Mouse (Mus musculus) layer of hippocampus, adult 9-10 months (tissue): ENCODE data around the gene Stxbp2.

Experiments used
- DNase-seq: peaks from one replicate; pipeline ENCODE4 v3.0.0; 2022; ENCODE audit warnings: low spot score

Gene Stxbp2

GRCm38 (mm10) chr8:3683408-3684176 lies 52.8 kb downstream of the Stxbp2 start:
- DNase-seq, result no peak

DNA sequence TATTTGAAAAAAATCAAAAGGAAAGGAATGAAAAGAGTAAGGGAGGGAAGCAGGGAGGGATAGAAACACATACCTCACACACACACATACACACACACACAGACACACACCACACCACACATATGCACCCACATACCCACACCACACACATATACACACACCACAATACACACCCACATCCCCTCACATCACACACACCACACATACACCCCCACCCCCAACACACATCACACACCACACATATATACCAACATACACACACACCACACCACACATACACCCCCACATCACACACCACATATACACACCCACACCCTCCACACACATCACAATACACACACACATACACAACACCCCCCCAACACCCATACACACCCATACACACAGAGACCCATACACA lies 53.8 kb downstream of the Stxbp2 start:
- DNase-seq, result no peak

DNA sequence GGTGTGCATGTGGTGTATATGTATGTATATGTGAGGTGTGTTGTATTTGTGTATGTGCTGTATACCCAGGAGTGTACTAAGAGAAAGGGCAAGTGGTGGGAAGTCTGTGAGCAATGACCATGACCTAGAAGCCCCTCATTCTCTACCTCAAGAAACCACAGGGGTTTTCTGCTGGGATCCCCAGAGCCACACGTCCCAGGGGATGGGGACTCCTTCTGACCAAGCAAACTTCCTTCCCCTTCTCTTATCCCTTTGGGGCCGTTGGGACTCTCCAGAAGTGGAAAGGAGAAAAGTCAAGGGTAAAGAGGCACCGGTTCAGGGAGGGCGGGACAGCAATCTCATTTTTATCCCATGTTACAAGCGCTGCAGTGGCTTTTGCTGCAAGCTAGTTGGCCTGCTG lies 54.7 kb downstream of the Stxbp2 start:
- no peak for DNase-seq

- no peak for DNase-seq
These were observed 56.8 kb downstream of the Stxbp2 start for GRCm38 (mm10) chr8:3687537-3687936.

GRCm38 (mm10) chr8:3690774-3691173 lies 60.0 kb downstream of the Stxbp2 start:
- DNase-seq, result no peak
